Mouse (Mus musculus): ENCODE data around the gene Cdh5.

Cdh5 gene

DNA sequence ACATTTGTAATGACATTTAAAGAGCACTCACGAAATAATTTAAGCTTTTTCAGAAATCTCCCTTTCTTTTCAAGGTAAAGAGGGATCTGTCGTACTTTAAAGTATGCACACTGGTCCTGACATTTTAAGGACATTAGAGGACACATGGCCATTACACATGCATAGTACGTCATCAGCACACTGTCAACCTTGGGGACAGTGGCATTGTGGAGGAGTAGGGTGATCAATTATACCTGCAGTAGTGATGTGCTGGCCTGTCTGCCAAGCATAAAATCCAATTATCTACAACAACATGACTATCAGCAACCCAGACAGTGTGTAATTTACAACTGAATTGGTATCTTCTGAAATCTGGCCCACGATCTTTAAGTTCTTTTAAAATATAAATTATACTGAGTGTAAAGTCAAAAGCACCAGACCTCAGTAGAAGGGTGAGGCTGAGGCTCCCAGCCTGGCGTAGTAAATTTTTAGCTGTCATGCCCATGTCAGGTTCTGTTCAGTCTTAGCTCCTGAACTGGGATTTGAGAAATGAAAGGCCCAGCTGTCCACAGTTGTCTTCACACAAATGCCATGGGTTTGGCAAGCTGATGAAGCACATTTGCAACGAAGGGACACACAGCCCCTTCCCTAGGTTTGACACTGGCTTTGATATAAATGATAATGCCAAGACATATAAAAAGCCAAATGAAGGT lies 89.5 kb downstream of the Cdh5 start:
- DNase-seq (ENCODE audit: low spot score): peak; percentile 10

DNA sequence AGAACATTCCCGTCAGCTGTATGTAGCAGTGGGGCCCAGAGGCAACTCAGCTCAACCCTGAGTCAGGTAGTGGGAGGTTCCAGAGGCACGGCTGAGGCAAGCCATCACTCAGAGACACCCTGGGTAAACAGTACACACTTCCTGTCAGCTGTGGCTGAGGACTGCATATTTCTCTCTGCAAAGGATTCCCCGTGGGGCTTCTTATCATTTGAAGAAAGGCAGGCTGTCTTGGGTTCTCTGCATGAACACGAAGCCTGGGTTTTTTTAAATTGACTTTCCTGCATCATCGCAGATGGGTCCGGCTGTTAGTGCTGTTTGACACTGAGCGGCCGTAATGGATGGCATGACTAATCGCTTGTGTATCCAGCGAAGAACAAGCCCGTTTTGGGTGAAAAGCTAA lies 90.1 kb downstream of the Cdh5 start:
- peak; percentile 82 for DNase-seq (ENCODE audit: low spot score)

Measured in MN1 (cell line).